Mouse (Mus musculus): Measurements from ENCODE around the gene Dars. TPM values are rescaled to one million over a fixed set of nuclear protein-coding genes. Genes with fewer than 3 reads are reported as not detected.

The Dars gene
- polyA plus RNA-seq, 1 experiment from 2014 or later: 109 TPM

DNA sequence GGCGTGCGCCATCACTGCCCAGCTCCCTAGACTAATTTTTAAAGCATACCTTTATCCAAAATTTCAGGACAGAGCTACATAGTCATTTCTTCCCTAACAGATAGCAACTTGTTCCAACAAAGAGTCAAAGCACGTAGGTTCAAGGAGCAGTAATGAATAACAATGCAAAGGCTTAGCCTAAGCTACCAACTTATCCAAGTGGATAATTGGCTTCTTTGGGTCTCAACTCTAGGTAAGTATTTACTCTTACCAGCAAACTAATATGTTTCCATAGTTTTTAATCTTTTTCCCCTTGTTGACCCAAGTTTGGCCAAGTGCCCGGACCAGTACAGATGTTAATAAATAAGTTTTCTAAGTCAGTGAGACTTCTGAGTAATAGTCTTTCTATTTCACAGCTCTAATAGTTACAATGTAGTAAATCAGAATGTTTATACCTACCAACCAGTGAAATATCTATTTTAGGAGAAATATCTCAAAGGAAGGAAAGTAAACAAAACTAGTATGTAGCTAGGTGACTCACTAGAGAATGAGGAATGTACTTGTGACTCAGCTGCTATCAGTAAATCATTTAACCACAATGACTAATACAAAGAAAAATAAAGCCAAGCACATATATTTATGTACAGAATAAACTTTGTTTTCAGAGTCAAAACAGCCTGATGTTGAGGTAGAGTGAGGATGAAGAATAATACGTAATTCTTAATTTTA, 18.3 kb downstream of the Dars start:
- Histone ChIP-seq H3K27ac (ENCODE audit: low read depth) (no peak overlapping the region), H3K4me3 (ENCODE audit: low read depth, low read length) (no peak overlapping the region), H3K27me3 (ENCODE audit: insufficient read depth, low read length) (no peaks in the 10 kb centered on the region), H3K4me1 (ENCODE audit: insufficient read depth) (no peaks in the 10 kb centered on the region), H3K9ac (no peak overlapping the region), H3K36me3 (ENCODE audit: insufficient read depth) (peaks cover 42% of the 10 kb centered on the region), H3K9me3 (ENCODE audit: low read depth, low read length) (no peaks in the 10 kb centered on the region), H3K4me2 (no peak overlapping the region)
- no peak for DNase-seq
- 83% methylated on average over 5 of the region's 5 CpGs for WGBS
- no peak for ATAC-seq (ENCODE audit: insufficient read depth)
- no peak for TF ChIP-seq CTCF (IDR thresholded peaks at IDR 0.05; ENCODE audit: low read depth)

DNA sequence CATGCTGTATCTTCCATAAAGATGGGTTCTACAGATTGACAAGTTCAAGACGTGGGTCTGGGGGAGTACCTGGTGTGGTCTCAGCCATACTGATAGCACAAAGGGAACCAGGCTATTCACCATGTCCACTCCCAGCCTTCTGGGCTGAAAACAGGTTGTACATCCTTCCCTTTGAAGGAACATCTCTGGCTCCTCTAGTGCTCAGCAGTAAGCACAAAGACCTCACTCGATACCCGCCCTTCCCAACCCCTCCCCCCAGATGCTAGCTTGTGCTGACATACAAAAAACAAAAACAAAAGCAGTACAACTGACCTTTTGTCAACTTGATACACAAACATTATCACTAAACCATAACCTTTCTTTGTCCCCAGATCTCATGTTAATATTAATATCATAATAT, 22.5 kb downstream of the Dars start:
- H3K27me3 ChIP-seq (ENCODE audit: insufficient read depth, low read length): no peaks in the 10 kb centered on the region
- no peak overlapping the region for H3K9ac ChIP-seq
- peaks cover 43% of the 10 kb centered on the region for H3K36me3 ChIP-seq (ENCODE audit: insufficient read depth)
- ATAC-seq (ENCODE audit: insufficient read depth): no peak
- H3K4me3 ChIP-seq (ENCODE audit: low read depth, low read length): no peak overlapping the region
- TF ChIP-seq CTCF (IDR thresholded peaks at IDR 0.05; ENCODE audit: low read depth): no peak
- no peaks in the 10 kb centered on the region for H3K4me1 ChIP-seq (ENCODE audit: insufficient read depth)
- 88% methylated on average over 3 of the region's 3 CpGs for WGBS
- H3K9me3 ChIP-seq (ENCODE audit: low read depth, low read length): no peaks in the 10 kb centered on the region
- DNase-seq: no peak
- H3K4me2 ChIP-seq: no peak overlapping the region
- H3K27ac ChIP-seq (ENCODE audit: low read depth): no peak overlapping the region

DNA sequence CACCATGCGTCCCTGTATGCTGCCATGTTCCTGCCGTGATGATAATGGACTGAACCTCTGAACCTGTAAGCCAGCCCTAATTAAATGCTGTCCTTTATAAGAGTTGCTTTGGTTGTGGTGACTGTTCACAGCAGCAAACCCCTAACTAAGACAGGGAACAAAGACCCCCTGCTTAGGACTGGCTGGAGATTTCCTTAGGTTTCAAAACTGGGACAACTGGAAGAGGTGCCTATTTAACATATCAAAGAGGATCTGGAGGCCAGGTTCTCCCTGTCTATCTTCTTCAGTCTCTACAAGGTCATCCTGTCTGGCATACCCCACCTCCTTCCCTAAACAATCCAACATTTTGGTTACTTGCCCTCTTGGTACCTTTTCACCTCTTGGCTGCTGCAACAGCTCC, 24.8 kb downstream of the Dars start:
- DNase-seq (no peak), ATAC-seq (ENCODE audit: insufficient read depth) (no peak)
- no peak overlapping the region for H3K4me3 ChIP-seq (ENCODE audit: low read depth, low read length)
- no peaks in the 10 kb centered on the region for H3K4me1 ChIP-seq (ENCODE audit: insufficient read depth)
- no peak overlapping the region for H3K9ac ChIP-seq
- H3K27ac ChIP-seq (ENCODE audit: low read depth): no peak overlapping the region
- H3K9me3 ChIP-seq (ENCODE audit: low read depth, low read length): no peaks in the 10 kb centered on the region
- TF ChIP-seq CTCF (IDR thresholded peaks at IDR 0.05; ENCODE audit: low read depth): no peak
- peaks cover 47% of the 10 kb centered on the region for H3K36me3 ChIP-seq (ENCODE audit: insufficient read depth)
- no peaks in the 10 kb centered on the region for H3K27me3 ChIP-seq (ENCODE audit: insufficient read depth, low read length)
- H3K4me2 ChIP-seq: no peak overlapping the region
- WGBS: 85% methylated on average over 2 of the region's 2 CpGs

DNA sequence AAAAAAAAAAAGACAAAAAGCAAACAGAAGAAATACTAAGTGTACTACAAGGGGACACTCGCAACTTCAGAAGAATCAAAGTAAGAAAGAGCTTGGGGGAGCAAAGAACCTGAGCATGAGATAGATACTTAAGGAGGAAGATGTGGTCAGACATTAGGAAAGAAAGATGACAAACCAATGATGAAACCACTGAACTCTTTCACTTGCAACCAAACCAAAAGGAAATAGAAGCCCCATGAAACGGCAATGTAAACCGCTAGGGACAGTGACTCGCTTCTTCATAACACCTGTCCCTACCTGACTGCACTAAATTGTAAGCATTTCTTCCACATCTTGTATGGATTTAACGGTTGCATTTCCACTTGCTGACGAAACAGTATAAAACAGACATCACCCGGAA, 30.7 kb downstream of the Dars start:
- Histone ChIP-seq H3K4me3 (ENCODE audit: low read depth, low read length) (no peak overlapping the region), H3K9ac (no peak overlapping the region), H3K9me3 (ENCODE audit: low read depth, low read length) (no peaks in the 10 kb centered on the region), H3K4me1 (ENCODE audit: insufficient read depth) (no peaks in the 10 kb centered on the region), H3K4me2 (no peak overlapping the region), H3K36me3 (ENCODE audit: insufficient read depth) (peaks cover 56% of the 10 kb centered on the region), H3K27ac (ENCODE audit: low read depth) (no peak overlapping the region), H3K27me3 (ENCODE audit: insufficient read depth, low read length) (no peaks in the 10 kb centered on the region)
- ATAC-seq (ENCODE audit: insufficient read depth): no peak
- 89% methylated on average over 7 of the region's 7 CpGs for WGBS
- DNase-seq: no peak
- no peak for TF ChIP-seq CTCF (IDR thresholded peaks at IDR 0.05; ENCODE audit: low read depth)

DNA sequence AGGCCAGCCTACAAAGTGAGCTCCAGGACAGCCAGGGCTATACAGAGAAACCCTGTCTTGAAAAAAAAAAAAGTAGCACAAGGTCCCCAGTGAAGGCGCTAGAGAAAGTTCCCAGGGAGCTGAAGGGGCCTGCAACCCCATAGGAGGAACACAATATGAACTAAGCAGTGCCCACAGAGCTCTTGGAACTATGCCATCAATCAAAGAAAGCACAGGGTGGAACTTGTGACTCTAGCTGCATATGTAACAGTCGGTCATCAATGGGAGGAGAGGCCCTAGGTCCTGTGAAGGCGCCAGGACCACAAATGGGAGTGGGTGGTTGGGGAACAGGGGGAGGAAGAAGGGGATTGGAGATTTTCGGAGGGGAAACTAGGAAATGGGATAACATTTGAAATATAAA, 40.3 kb downstream of the Dars start:
- Histone ChIP-seq H3K4me3 (ENCODE audit: low read depth, low read length) (no peak overlapping the region), H3K4me2 (no peak overlapping the region), H3K4me1 (ENCODE audit: insufficient read depth) (no peaks in the 10 kb centered on the region), H3K36me3 (ENCODE audit: insufficient read depth) (peaks cover 53% of the 10 kb centered on the region), H3K9me3 (ENCODE audit: low read depth, low read length) (no peaks in the 10 kb centered on the region), H3K27ac (ENCODE audit: low read depth) (no peak overlapping the region), H3K27me3 (ENCODE audit: insufficient read depth, low read length) (no peaks in the 10 kb centered on the region), H3K9ac (no peak overlapping the region)
- WGBS: 95% methylated on average over 4 of the region's 4 CpGs
- TF ChIP-seq CTCF (IDR thresholded peaks at IDR 0.05; ENCODE audit: low read depth): no peak
- ATAC-seq (ENCODE audit: insufficient read depth) (no peak), DNase-seq (no peak)

DNA sequence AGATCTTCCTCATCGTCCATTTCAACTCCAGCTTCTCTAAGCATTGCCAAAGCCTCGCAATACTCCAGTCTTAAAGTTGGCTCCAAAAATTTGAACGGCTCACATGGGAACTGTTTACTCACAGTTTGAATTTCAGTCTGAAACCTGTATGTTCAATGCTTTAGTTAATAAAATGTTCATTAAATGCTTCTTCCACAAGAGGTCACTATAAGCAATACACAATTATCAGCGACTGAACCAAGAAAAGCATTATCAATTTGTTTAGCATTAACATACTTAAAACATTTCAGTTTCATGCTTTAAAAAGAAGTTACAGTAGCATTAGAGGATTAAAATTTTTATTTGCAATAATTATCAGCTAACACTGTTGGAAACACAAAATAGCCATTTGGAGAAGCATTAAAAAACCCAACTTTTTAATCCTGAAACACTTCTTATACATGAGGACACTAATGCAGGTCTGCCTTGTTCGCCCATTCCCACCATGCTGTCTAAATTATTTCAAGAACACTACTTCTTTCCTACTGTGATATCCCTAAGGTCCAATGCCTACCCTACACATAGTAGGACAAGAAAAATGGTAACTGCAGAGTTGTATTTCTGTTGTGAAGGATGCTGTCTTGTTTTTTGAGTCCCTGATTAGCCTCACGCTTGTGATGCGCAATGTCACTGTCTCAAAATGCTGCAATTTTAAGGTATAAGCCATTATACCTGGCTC, 44.9 kb downstream of the Dars start:
- H3K9ac ChIP-seq: no peak overlapping the region
- H3K27ac ChIP-seq (ENCODE audit: low read depth): no peak overlapping the region
- H3K36me3 ChIP-seq (ENCODE audit: insufficient read depth): peaks cover 45% of the 10 kb centered on the region
- peak; percentile 49 for TF ChIP-seq CTCF (IDR thresholded peaks at IDR 0.05; ENCODE audit: low read depth)
- no peak for ATAC-seq (ENCODE audit: insufficient read depth)
- 78% methylated on average over 7 of the region's 7 CpGs for WGBS
- peak; percentile 72 for DNase-seq
- no peaks in the 10 kb centered on the region for H3K27me3 ChIP-seq (ENCODE audit: insufficient read depth, low read length)
- no peaks in the 10 kb centered on the region for H3K9me3 ChIP-seq (ENCODE audit: low read depth, low read length)
- H3K4me2 ChIP-seq: no peak overlapping the region
- H3K4me3 ChIP-seq (ENCODE audit: low read depth, low read length): no peak overlapping the region
- H3K4me1 ChIP-seq (ENCODE audit: insufficient read depth): no peaks in the 10 kb centered on the region

DNA sequence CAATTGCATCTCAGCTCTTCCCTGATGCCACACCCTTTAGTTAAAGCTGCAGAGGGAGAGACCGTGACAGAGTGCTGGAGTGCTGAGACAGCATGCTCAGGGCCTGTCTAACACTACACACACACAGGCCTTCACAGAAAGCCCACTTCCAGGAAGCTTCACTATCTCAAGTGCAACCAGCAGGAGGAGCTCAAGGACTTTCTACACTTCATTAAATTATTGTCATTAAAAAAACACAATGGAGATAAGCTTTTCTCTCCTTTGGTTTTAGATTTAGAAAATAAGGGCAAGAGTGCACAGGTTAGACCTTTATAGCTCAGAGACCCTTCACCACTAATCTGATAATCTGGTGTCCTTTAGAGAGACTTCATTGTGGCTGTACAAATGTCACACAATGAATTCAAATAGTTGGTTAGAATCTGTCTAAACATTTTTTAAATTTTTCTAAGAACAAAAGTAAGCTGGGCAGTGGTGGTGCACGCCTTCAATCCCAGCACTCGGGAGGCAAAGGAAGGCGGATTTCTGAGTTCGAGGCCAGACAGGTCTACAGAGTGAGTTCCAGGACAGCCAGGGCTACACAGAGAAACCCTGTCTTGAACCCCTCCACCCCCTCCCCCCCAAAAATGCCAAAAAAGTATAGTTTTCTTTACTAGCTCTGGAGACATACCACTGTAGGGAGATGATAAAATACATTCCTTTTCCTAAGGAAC, 48.3 kb downstream of the Dars start:
- H3K4me1 ChIP-seq (ENCODE audit: insufficient read depth): no peaks in the 10 kb centered on the region
- no peak overlapping the region for H3K27ac ChIP-seq (ENCODE audit: low read depth)
- peaks cover 49% of the 10 kb centered on the region for H3K36me3 ChIP-seq (ENCODE audit: insufficient read depth)
- H3K9ac ChIP-seq: no peak overlapping the region
- H3K4me3 ChIP-seq (ENCODE audit: low read depth, low read length): no peak overlapping the region
- peak; percentile 85 for DNase-seq
- no peaks in the 10 kb centered on the region for H3K9me3 ChIP-seq (ENCODE audit: low read depth, low read length)
- TF ChIP-seq CTCF (IDR thresholded peaks at IDR 0.05; ENCODE audit: low read depth): peak; percentile 72
- no peak overlapping the region for H3K4me2 ChIP-seq
- WGBS: 66% methylated on average over 5 of the region's 5 CpGs
- H3K27me3 ChIP-seq (ENCODE audit: insufficient read depth, low read length): no peaks in the 10 kb centered on the region
- peak; percentile 68; the same call in 1 of the 2 replicates for ATAC-seq (ENCODE audit: insufficient read depth)
